Mouse (Mus musculus): ENCODE measurements at regions not wholly inside any gene's neighbourhood (a gene's known extent, or its start where the extent isn't known, plus 50 kb on each side); places are given as distances from the start of the nearest gene placed in this dataset.

DNA sequence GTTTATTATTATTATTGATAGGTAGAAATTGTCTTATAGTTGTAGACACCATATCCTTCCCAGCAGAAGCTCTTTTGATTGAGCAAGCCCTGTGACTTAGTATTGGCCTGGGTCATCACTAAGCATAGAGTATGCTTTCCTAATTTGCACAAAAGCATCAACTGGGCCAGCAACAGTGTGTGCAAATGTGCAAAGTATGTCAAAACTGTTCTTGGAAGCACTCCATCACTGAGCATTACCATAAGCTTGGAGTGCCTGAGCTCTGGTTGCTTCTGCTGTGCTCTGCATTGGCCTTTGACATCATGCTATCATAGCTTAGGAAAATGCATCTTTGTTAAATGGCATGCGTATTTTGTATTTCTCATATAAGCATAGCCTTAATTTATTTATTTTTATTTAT lies 220.7 kb upstream of the Pou3f3 start:
- TF ChIP-seq CTCF (IDR thresholded peaks at IDR 0.05; ENCODE audit: extremely low read depth, insufficient read length, insufficient replicate concordance, low read depth, low read length) (no peak), POLR2A (IDR thresholded peaks at IDR 0.05; ENCODE audit: low read depth, low read length) (no peak)

Data from small intestine, adult 2 months (tissue).